Mouse (Mus musculus): Measurements from ENCODE around the gene Gm28048. TPM values are rescaled to one million over a fixed set of nuclear protein-coding genes. Genes with fewer than 3 reads are reported as not detected.

The Gm28048 gene
- polyA plus RNA-seq, 1 experiment from 2014 or later: 19.3 TPM

DNA sequence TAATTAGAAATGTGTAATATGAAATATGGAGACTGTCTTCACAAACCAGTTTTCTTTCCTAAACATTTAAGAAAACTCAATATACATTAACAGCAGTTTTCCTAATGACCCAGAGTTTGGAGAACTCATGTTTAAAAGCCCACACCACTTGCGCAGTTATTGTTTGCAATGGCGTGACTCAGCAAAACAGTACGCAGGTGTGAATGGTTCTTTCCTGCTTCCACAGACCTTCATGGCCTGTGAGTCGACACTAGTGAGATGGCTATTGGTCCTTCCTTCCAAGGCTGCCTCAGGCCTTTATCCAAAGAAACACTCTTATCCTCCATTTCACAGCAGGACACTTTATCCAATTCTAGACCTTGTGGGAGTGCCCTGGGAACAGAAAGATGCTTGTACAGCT is 84.2 kb downstream of the Gm28048 start:
- Histone ChIP-seq H3K27me3 (no peaks in the 10 kb centered on the region), H3K4me3 (replicated peaks) (no peak overlapping the region), H3K27ac (no peak overlapping the region), H3K9ac (no peak overlapping the region), H3K36me3 (peaks cover 19% of the 10 kb centered on the region), H3K4me1 (no peaks in the 10 kb centered on the region), H3K4me2 (no peak overlapping the region), H3K9me3 (replicated peaks) (no peaks in the 10 kb centered on the region)
- no peak for ATAC-seq (replicated peaks; ENCODE audit: low FRiP score)
- 95% methylated on average over 4 of the region's 4 CpGs for WGBS

DNA sequence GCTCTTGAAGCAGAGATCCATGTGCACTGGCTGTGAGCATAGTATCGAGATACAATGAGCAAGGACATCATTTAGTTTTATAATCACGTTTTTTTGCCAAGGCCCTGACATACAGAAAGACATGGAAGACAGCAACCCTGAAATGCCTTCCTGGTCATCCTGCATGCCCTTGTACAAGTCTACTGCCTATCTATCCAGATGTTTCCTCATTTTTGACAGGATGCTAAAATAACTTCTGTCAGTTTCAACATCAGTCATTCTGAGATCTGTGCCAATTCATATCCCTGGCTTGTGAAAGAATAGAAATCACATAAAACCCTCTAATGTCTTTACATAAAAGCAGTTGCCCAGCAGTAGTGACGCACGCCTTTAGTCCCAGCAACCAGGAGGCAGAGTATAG is 84.8 kb downstream of the Gm28048 start:
- ATAC-seq (replicated peaks; ENCODE audit: low FRiP score): no peak
- Histone ChIP-seq H3K4me1 (no peaks in the 10 kb centered on the region), H3K4me2 (no peak overlapping the region), H3K4me3 (replicated peaks) (no peak overlapping the region), H3K27me3 (no peaks in the 10 kb centered on the region), H3K9ac (no peak overlapping the region), H3K27ac (no peak overlapping the region), H3K36me3 (peaks cover 19% of the 10 kb centered on the region), H3K9me3 (replicated peaks) (no peaks in the 10 kb centered on the region)
- WGBS: 88% methylated on average over 4 of the region's 4 CpGs

DNA sequence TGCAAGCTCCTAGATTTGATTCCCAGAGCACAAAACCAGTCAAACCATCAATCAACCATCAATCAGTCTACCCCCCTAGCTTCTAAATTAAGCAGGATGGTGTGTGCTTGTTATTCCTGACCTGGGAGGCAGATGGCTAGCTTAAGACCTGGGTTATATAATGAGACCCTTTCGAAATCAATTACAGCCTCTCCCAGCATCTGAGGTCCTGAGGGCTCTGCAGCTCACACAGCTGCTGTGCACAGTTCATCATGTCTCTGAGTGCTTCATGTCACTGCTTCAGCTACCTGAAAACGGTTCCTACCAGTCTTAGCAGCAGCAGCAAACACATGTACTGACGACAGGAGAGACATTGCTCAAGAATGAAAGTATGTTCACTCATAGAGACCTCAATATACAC is 88.8 kb downstream of the Gm28048 start:
- WGBS: 55% methylated on average over 3 of the region's 3 CpGs
- no peak overlapping the region for H3K4me3 ChIP-seq (replicated peaks)
- ATAC-seq (replicated peaks; ENCODE audit: low FRiP score): no peak
- H3K4me2 ChIP-seq: no peak overlapping the region
- no peaks in the 10 kb centered on the region for H3K36me3 ChIP-seq
- no peaks in the 10 kb centered on the region for H3K27me3 ChIP-seq
- H3K9ac ChIP-seq: no peak overlapping the region
- H3K27ac ChIP-seq: no peak overlapping the region
- H3K4me1 ChIP-seq: no peaks in the 10 kb centered on the region
- H3K9me3 ChIP-seq (replicated peaks): no peaks in the 10 kb centered on the region

DNA sequence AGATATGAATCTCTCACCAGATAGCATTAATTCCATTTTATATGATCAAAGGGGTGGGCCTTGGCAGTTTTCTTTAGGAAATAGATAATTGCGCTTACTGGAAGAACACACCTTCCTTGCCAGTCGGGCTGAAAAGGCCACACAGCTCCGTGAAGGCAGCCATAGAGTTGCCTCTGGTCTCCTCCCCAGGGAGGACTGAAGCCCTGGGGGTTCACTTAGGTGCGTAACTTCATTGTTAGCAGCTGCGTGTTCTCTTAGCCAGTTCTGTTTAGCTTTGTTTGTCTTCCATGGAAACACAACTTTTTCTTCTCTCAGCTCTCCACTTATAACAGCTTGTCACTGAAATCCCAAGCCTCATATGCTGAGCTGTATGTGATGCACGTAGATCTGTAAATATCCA is 89.4 kb downstream of the Gm28048 start:
- Histone ChIP-seq H3K4me3 (replicated peaks) (no peak overlapping the region), H3K27me3 (no peaks in the 10 kb centered on the region), H3K4me2 (no peak overlapping the region), H3K27ac (no peak overlapping the region), H3K9me3 (replicated peaks) (no peaks in the 10 kb centered on the region), H3K36me3 (no peaks in the 10 kb centered on the region), H3K4me1 (no peaks in the 10 kb centered on the region), H3K9ac (no peak overlapping the region)
- WGBS: 81% methylated on average over 6 of the region's 6 CpGs
- ATAC-seq (replicated peaks; ENCODE audit: low FRiP score): no peak

DNA sequence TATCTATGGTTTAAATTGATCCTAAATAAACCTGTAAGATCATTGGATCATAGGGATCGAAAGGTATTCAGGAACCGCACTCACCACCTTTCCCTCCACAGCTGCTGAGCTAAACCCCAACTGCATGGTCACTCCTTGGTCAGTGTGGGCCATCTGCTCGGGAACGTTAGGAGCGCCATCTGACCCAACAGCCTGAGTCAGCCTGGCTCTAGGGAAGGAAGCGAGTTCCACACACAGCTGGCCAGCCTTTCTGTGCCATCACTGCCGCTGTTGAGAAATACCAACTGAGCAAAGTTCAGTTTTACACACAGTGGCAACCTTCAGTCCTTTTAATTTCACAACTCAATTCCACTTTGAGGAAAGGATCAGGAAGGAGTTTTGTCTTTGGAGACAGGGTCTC is 90.0 kb downstream of the Gm28048 start:
- no peak for ATAC-seq (replicated peaks; ENCODE audit: low FRiP score)
- Histone ChIP-seq H3K4me3 (replicated peaks) (no peak overlapping the region), H3K9me3 (replicated peaks) (no peaks in the 10 kb centered on the region), H3K9ac (no peak overlapping the region), H3K27ac (no peak overlapping the region), H3K4me2 (no peak overlapping the region), H3K4me1 (no peaks in the 10 kb centered on the region), H3K27me3 (no peaks in the 10 kb centered on the region), H3K36me3 (no peaks in the 10 kb centered on the region)
- WGBS: 85% methylated on average over 7 of the region's 7 CpGs

DNA sequence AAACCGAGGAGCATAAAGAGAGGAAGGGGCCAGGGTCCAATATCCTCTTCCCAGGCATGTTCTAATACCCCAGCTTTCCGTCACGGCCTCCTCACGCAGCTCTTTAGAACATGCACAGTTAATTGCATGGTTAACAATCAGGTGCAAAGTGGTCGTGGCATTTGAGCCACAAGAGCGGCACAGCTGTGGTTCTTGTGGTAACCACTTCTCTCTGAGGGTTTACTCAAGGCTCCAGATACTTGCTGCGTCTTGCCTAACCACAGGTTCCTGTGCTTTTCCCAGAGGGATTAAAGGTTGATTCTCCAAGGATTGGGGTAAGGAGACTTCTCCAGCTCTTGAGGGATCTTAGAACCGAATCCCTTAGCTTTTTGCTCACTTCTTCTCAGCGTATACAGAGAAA is 90.6 kb downstream of the Gm28048 start:
- no peaks in the 10 kb centered on the region for H3K9me3 ChIP-seq (replicated peaks)
- no peak overlapping the region for H3K4me3 ChIP-seq (replicated peaks)
- no peak for ATAC-seq (replicated peaks; ENCODE audit: low FRiP score)
- H3K4me1 ChIP-seq: no peaks in the 10 kb centered on the region
- H3K36me3 ChIP-seq: no peaks in the 10 kb centered on the region
- H3K27ac ChIP-seq: no peak overlapping the region
- no peaks in the 10 kb centered on the region for H3K27me3 ChIP-seq
- H3K9ac ChIP-seq: no peak overlapping the region
- 66% methylated on average over 9 of the region's 9 CpGs for WGBS
- no peak overlapping the region for H3K4me2 ChIP-seq

DNA sequence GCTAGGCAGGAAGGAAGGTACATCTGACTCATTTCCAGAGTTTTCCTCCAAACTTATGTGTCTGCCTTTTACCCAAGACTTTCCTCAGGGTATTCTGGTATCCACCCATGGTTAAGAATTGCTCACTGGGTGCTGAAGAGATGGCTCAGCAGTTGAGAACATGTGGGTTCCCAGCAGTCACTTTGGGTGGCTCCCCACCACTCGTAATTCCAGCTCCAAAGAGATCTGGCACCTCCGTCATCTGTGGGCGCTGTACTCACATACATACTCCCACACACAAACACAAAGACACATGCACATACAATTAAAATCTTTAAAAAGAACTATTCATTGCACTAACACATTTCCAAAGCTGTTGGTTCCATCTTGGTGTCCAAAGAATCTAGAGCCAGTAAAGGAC is 92.7 kb downstream of the Gm28048 start:
- H3K9me3 ChIP-seq (replicated peaks): no peaks in the 10 kb centered on the region
- H3K4me3 ChIP-seq (replicated peaks): no peak overlapping the region
- WGBS: 93% methylated on average over 3 of the region's 3 CpGs
- no peak overlapping the region for H3K9ac ChIP-seq
- H3K4me1 ChIP-seq: no peaks in the 10 kb centered on the region
- H3K27me3 ChIP-seq: no peaks in the 10 kb centered on the region
- no peaks in the 10 kb centered on the region for H3K36me3 ChIP-seq
- no peak overlapping the region for H3K4me2 ChIP-seq
- no peak overlapping the region for H3K27ac ChIP-seq
- ATAC-seq (replicated peaks; ENCODE audit: low FRiP score): no peak

DNA sequence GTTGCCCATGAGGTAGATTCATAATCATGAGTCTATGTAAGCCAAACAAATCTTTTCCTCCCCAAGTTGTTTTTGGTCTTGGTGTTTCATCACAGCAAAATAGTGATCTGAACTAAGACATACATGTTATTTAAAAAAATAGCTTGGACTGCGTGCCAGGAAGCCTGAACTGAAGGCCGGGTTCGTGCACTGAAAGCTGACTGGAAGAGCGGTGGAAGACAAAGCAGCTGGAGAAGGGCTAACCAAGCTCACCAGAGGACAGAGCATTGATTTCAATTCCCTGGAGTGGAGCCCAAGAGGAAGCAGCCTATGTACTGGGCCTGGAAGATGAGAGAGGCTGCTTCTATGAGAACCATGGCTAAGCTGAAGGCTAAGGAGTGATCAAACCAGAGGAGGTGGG is 94.9 kb downstream of the Gm28048 start:
- Histone ChIP-seq H3K4me1 (no peaks in the 10 kb centered on the region), H3K27me3 (no peaks in the 10 kb centered on the region), H3K36me3 (no peaks in the 10 kb centered on the region), H3K9me3 (replicated peaks) (no peaks in the 10 kb centered on the region), H3K27ac (no peak overlapping the region), H3K9ac (no peak overlapping the region), H3K4me3 (replicated peaks) (no peak overlapping the region), H3K4me2 (no peak overlapping the region)
- WGBS: 92% methylated on average over 4 of the region's 4 CpGs
- no peak for ATAC-seq (replicated peaks; ENCODE audit: low FRiP score)

DNA sequence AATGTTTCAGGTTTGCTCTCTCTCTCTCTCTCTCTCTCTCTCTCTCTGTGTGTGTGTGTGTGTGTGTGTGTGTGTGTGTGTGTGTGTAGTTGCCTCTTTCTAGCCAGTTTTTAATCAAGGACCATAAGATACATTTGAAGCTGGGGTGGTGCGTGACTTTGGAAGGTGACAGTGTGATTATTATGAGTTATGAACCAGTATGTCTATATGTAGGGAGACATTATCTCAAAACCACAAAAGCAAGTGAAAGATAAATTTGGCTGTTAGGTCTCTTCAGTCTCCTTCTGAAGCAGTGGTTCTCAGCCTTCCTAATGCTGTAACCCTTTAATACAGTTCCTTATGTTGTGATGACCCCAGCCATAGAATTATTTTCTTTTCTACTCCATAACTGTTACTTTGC is 96.5 kb downstream of the Gm28048 start:
- no peak overlapping the region for H3K27ac ChIP-seq
- no peaks in the 10 kb centered on the region for H3K27me3 ChIP-seq
- H3K4me1 ChIP-seq: no peaks in the 10 kb centered on the region
- H3K9ac ChIP-seq: no peak overlapping the region
- ATAC-seq (replicated peaks; ENCODE audit: low FRiP score): no peak
- H3K36me3 ChIP-seq: no peaks in the 10 kb centered on the region
- H3K4me3 ChIP-seq (replicated peaks): no peak overlapping the region
- 90% methylated on average over 1 of the region's 1 CpGs for WGBS
- no peaks in the 10 kb centered on the region for H3K9me3 ChIP-seq (replicated peaks)
- H3K4me2 ChIP-seq: no peak overlapping the region

DNA sequence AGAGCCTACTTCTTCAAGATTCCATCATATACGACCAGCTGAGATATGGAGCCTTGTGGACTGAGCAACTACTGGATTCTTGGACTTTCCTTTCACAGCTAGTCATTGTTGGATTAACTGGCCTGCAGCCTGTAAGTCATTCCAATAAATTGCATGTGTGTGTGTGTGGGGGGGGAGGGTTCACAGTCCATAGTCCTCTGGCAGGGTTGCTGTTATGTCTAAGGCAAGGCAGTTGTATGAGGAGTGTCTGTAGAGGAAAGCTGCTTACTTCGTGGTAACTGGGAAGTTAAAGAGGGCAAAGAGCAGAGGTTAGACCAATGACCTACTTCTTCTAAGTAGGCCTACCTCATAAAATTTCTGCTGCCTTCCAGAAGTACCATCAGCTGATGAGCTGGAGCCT is 98.2 kb downstream of the Gm28048 start:
- no peak overlapping the region for H3K4me3 ChIP-seq (replicated peaks)
- no peaks in the 10 kb centered on the region for H3K9me3 ChIP-seq (replicated peaks)
- H3K27me3 ChIP-seq: no peaks in the 10 kb centered on the region
- 75% methylated on average over 2 of the region's 2 CpGs for WGBS
- ATAC-seq (replicated peaks; ENCODE audit: low FRiP score): no peak
- H3K36me3 ChIP-seq: no peaks in the 10 kb centered on the region
- H3K4me1 ChIP-seq: no peaks in the 10 kb centered on the region
- no peak overlapping the region for H3K9ac ChIP-seq
- no peak overlapping the region for H3K4me2 ChIP-seq
- no peak overlapping the region for H3K27ac ChIP-seq

DNA sequence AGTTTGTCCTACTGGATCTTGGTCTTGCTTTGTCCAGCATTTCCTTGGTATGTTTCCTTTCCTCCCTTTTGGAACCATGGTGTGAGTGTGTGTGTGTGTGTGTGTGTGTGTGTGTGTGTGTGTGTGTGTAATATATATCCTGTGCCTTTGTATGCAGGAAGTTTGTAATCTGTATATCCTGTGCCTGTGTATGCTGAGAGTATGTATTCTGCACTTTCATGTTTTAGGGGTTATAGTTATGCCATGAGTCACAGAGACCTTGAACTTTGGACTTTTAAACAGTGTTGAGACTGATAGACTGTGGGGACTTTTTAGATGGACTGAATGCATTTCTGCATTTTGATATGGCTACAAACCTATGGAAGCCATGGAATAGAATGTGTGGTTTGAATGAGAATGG is 99.0 kb downstream of the Gm28048 start:
- ATAC-seq (replicated peaks; ENCODE audit: low FRiP score): no peak
- H3K36me3 ChIP-seq: no peaks in the 10 kb centered on the region
- no peak overlapping the region for H3K4me3 ChIP-seq (replicated peaks)
- H3K27me3 ChIP-seq: no peaks in the 10 kb centered on the region
- no peaks in the 10 kb centered on the region for H3K4me1 ChIP-seq
- no peak overlapping the region for H3K27ac ChIP-seq
- no peaks in the 10 kb centered on the region for H3K9me3 ChIP-seq (replicated peaks)
- H3K9ac ChIP-seq: no peak overlapping the region
- no peak overlapping the region for H3K4me2 ChIP-seq

DNA sequence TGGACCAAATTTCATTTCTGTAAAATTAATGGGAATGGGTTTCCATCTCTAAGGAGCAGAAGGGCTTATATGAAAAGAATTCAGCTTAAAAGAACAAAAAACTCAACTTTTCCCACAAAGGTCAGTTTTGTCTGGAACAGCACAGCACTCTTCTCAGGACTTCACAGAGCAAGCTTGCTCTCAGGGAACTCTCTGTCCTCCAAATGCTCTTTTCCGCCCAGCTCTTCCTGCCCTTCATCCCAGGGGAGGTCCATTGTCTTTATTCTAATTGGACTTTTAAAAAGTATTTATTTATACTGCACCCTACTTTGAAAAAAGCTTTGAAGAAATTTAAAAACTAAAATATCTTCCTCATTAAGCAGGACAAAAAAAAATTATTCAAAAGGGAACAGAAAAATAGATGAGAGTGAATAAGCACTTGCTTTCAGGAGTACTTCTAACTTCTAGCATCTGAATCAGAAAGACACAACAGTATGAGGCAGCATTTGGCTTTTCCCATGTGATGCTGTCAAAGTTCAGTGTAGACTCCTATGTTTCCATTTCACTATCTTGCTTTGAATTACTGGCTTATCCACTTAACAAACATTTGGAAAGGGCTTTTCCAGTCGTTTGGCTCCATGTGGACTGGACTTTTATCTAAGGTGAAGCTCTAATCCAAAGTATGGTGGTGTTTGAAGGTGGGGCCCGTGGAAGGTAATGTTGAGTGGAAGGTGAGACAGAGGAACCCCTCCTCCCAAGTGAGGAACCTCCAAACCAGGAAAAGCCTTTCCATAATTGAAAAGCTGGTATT is 101.3 kb downstream of the Gm28048 start:
- H3K9me3 ChIP-seq (replicated peaks): no peaks in the 10 kb centered on the region
- no peak overlapping the region for H3K4me3 ChIP-seq (replicated peaks)
- no peak overlapping the region for H3K4me2 ChIP-seq
- H3K27ac ChIP-seq: no peak overlapping the region
- no peaks in the 10 kb centered on the region for H3K4me1 ChIP-seq
- ATAC-seq (replicated peaks; ENCODE audit: low FRiP score): no peak
- H3K36me3 ChIP-seq: no peaks in the 10 kb centered on the region
- H3K9ac ChIP-seq: no peak overlapping the region
- no peaks in the 10 kb centered on the region for H3K27me3 ChIP-seq
- 67% methylated on average over 3 of the region's 3 CpGs for WGBS

DNA sequence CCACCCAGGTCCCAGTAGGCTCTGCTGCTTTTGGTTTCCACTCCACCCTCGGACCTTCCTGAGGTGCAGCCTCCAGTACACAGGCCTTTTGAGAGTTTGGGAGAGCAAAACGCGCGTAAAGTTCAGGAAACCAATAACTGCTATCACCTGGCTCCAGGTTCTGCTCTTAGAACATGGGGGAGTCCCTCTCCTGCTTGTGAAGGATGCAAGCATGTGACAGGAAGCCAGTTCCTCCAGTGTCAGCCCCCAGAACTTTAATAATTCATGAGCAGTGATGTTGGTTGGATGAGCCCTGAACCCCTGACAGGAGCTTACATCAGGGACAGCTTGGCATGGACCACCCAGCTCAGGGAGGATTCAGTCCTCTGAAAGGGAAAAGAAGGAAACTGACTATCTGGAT is 102.2 kb downstream of the Gm28048 start:
- Histone ChIP-seq H3K27ac (no peak overlapping the region), H3K9ac (no peak overlapping the region), H3K4me1 (no peaks in the 10 kb centered on the region), H3K27me3 (no peaks in the 10 kb centered on the region), H3K36me3 (no peaks in the 10 kb centered on the region), H3K4me2 (no peak overlapping the region), H3K4me3 (replicated peaks) (no peak overlapping the region), H3K9me3 (replicated peaks) (no peaks in the 10 kb centered on the region)
- no peak for ATAC-seq (replicated peaks; ENCODE audit: low FRiP score)
- 82% methylated on average over 4 of the region's 4 CpGs for WGBS

All from kidney, embryonic 15.5 days (tissue).